Mouse (Mus musculus): ENCODE measurements around the gene Cilp. TPM values are rescaled to one million over a fixed set of nuclear protein-coding genes. Genes with fewer than 3 reads are reported as not detected.

Gene Cilp
- polyA plus RNA-seq, 1 experiment = 0.29 TPM

DNA sequence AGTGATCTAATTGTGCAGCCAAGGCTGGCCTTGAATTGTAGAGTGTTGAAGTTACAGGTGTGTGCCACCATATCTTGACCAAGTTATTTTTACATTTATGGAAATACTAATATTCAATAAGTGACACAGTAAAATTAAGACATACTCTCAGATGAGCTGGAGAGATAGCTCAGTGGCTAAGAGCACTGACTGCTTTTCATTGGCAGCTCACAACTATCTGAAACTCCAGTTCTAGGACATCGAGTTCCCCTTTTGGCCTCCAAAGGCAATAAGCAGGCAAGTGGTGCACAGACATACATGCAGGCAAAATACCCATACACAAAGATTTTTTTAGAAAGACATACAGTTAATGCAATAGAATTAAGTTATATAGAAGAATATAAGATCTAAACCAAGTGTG is 48.9 kb downstream of the Cilp start:
- H3K4me2 ChIP-seq (ENCODE audit: low read depth) = no peak overlapping the region

GRCm38 (mm10) chr9:65322255-65322900 is 57.4 kb downstream of the Cilp start:
- peaks cover 57% of the 10 kb centered on the region for H3K36me3 ChIP-seq (ENCODE audit: control insufficient read depth, insufficient read depth)
- H3K4me2 ChIP-seq (ENCODE audit: low read depth) = no peak overlapping the region
- no peak for TF ChIP-seq USF1 (IDR thresholded peaks at IDR 0.05; ENCODE audit: low read depth)
- TF ChIP-seq TCF12 (IDR thresholded peaks at IDR 0.05; ENCODE audit: insufficient read depth, poor library complexity, severe bottlenecking) = no peak
- no peak for TF ChIP-seq POLR2AphosphoS2 (IDR thresholded peaks at IDR 0.05; ENCODE audit: insufficient read length, low read depth)
- no peak for TF ChIP-seq MAX (IDR thresholded peaks at IDR 0.05; ENCODE audit: low read depth)
- no peak for TF ChIP-seq REST (IDR thresholded peaks at IDR 0.05; ENCODE audit: insufficient read depth, insufficient read length)
- TF ChIP-seq E2F4 (IDR thresholded peaks at IDR 0.05; ENCODE audit: insufficient read depth) = no peak
- TF ChIP-seq MYOD1 (IDR thresholded peaks at IDR 0.05; ENCODE audit: control insufficient read depth in 1 of 3, insufficient read length in 2 of 3, low read depth in 2 of 3) = no peak
- TF ChIP-seq TCF3 (IDR thresholded peaks at IDR 0.05; ENCODE audit: insufficient read length, low read depth) = no peak
- no peak for TF ChIP-seq SRF (IDR thresholded peaks at IDR 0.05; ENCODE audit: control insufficient read depth, insufficient read length, low read depth)
- no peaks in the 10 kb centered on the region for H3K79me2 ChIP-seq (ENCODE audit: control insufficient read depth, insufficient read depth)
- no peaks in the 10 kb centered on the region for H3K27me3 ChIP-seq (ENCODE audit: control insufficient read depth, insufficient read depth, insufficient read length)
- no peak overlapping the region for H3K4me3 ChIP-seq
- H3ac ChIP-seq (ENCODE audit: control insufficient read depth, insufficient read length) = no peak overlapping the region

More for the DNA sequence above, 48.9 kb downstream of the Cilp start:
- Histone ChIP-seq H3K4me3 (no peak overlapping the region), H3K27me3 (ENCODE audit: control insufficient read depth, insufficient read depth, insufficient read length) (no peaks in the 10 kb centered on the region), H3ac (ENCODE audit: control insufficient read depth, insufficient read length) (no peak overlapping the region), H3K36me3 (ENCODE audit: control insufficient read depth, insufficient read depth) (peaks cover 27% of the 10 kb centered on the region), H3K79me2 (ENCODE audit: control insufficient read depth, insufficient read depth) (no peaks in the 10 kb centered on the region)
- TF ChIP-seq CEBPB (IDR thresholded peaks at IDR 0.05; ENCODE audit: insufficient read depth, poor library complexity, severe bottlenecking) = no peak
- TF ChIP-seq USF1 (IDR thresholded peaks at IDR 0.05; ENCODE audit: low read depth) = no peak
- TF ChIP-seq SRF (IDR thresholded peaks at IDR 0.05; ENCODE audit: control insufficient read depth, insufficient read length, low read depth) = no peak
- no peak for TF ChIP-seq MYOD1 (IDR thresholded peaks at IDR 0.05; ENCODE audit: control insufficient read depth in 1 of 3, insufficient read length in 2 of 3, low read depth in 2 of 3)
- TF ChIP-seq TCF3 (IDR thresholded peaks at IDR 0.05; ENCODE audit: insufficient read length, low read depth) = no peak
- no peak for TF ChIP-seq MYOG (IDR thresholded peaks at IDR 0.05; ENCODE audit: control insufficient read depth in 1 of 3, insufficient read depth in 1 of 3, insufficient read length in 2 of 3, low read depth in 2 of 3)
- no peak for TF ChIP-seq POLR2AphosphoS2 (IDR thresholded peaks at IDR 0.05; ENCODE audit: insufficient read length, low read depth)
- TF ChIP-seq E2F4 (IDR thresholded peaks at IDR 0.05; ENCODE audit: insufficient read depth) = no peak
- TF ChIP-seq POLR2A (IDR thresholded peaks at IDR 0.05; ENCODE audit: insufficient read length, low read depth) = no peak
- no peak for TF ChIP-seq MAX (IDR thresholded peaks at IDR 0.05; ENCODE audit: low read depth)
- TF ChIP-seq TCF12 (IDR thresholded peaks at IDR 0.05; ENCODE audit: insufficient read depth, poor library complexity, severe bottlenecking) = no peak

DNA sequence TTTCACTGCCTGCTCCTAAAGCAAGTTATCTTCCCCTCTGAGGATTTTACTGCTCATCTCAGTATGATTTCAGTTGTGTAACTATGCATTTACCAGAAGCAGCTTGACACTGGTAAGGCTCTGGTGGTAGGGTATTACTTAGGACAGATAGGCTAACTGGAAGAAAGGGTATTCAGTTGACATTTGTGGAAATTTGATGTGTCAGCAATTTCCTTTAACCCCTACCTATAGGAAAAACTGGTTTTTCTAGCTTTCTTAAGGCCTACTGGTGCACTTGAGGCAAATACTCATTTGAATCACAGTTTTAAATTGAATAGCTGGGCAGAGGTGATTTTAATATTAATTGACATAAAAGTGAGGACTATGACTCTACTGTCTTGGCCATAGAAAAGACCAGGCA is 61.0 kb downstream of the Cilp start:
- Histone ChIP-seq H3K79me2 (ENCODE audit: control insufficient read depth, insufficient read depth) (no peaks in the 10 kb centered on the region), H3K27me3 (ENCODE audit: control insufficient read depth, insufficient read depth, insufficient read length) (no peaks in the 10 kb centered on the region), H3K36me3 (ENCODE audit: control insufficient read depth, insufficient read depth) (peaks cover 46% of the 10 kb centered on the region), H3K4me3 (no peak overlapping the region), H3K4me2 (ENCODE audit: low read depth) (no peak overlapping the region), H3ac (ENCODE audit: control insufficient read depth, insufficient read length) (no peak overlapping the region)
- TF ChIP-seq CEBPB (IDR thresholded peaks at IDR 0.05; ENCODE audit: insufficient read depth, poor library complexity, severe bottlenecking) (no peak), USF1 (IDR thresholded peaks at IDR 0.05; ENCODE audit: low read depth) (no peak), POLR2A (IDR thresholded peaks at IDR 0.05; ENCODE audit: insufficient read length, low read depth) (no peak), MYOD1 (IDR thresholded peaks at IDR 0.05; ENCODE audit: control insufficient read depth in 1 of 3, insufficient read length in 2 of 3, low read depth in 2 of 3) (no peak), TCF3 (IDR thresholded peaks at IDR 0.05; ENCODE audit: insufficient read length, low read depth) (no peak), SRF (IDR thresholded peaks at IDR 0.05; ENCODE audit: control insufficient read depth, insufficient read length, low read depth) (no peak), MYOG (IDR thresholded peaks at IDR 0.05; ENCODE audit: control insufficient read depth in 1 of 3, insufficient read depth in 1 of 3, insufficient read length in 2 of 3, low read depth in 2 of 3) (no peak), REST (IDR thresholded peaks at IDR 0.05; ENCODE audit: insufficient read depth, insufficient read length) (no peak), TCF12 (IDR thresholded peaks at IDR 0.05; ENCODE audit: insufficient read depth, poor library complexity, severe bottlenecking) (no peak), MAX (IDR thresholded peaks at IDR 0.05; ENCODE audit: low read depth) (no peak), POLR2AphosphoS2 (IDR thresholded peaks at IDR 0.05; ENCODE audit: insufficient read length, low read depth) (no peak), E2F4 (IDR thresholded peaks at IDR 0.05; ENCODE audit: insufficient read depth) (no peak)

GRCm38 (mm10) chr9:65327371-65327770 is 62.4 kb downstream of the Cilp start:
- Histone ChIP-seq H3K36me3 (ENCODE audit: control insufficient read depth, insufficient read depth) (peaks cover 38% of the 10 kb centered on the region), H3K4me3 (no peak overlapping the region), H3K4me2 (ENCODE audit: low read depth) (no peak overlapping the region), H3K79me2 (ENCODE audit: control insufficient read depth, insufficient read depth) (no peaks in the 10 kb centered on the region), H3K27me3 (ENCODE audit: control insufficient read depth, insufficient read depth, insufficient read length) (no peaks in the 10 kb centered on the region), H3ac (ENCODE audit: control insufficient read depth, insufficient read length) (no peak overlapping the region)
- TF ChIP-seq POLR2AphosphoS2 (IDR thresholded peaks at IDR 0.05; ENCODE audit: insufficient read length, low read depth) = no peak

Other genes starting within 250 kb of the Cilp start
- gene Hacd3, start 243.5 kb upstream of the Cilp start, polyA plus RNA-seq (2012; fragmentation: generic; extraction: Trizol) = 13.7 TPM
- gene Dpp8, start 232.8 kb upstream of the Cilp start, polyA plus RNA-seq (2012; fragmentation: generic; extraction: Trizol) = 24.4 TPM
- gene Igdcc4, start 163.7 kb upstream of the Cilp start, polyA plus RNA-seq (2012; fragmentation: generic; extraction: Trizol) = 9.4 TPM
- gene Igdcc3, start 124.0 kb upstream of the Cilp start, polyA plus RNA-seq (2012; fragmentation: generic; extraction: Trizol) = not detected
- gene Parp16, start 69.8 kb upstream of the Cilp start, polyA plus RNA-seq (2012; fragmentation: generic; extraction: Trizol) = 2.2 TPM
- gene Clpx, start 29.1 kb downstream of the Cilp start, polyA plus RNA-seq (2012; fragmentation: generic; extraction: Trizol) = 13.0 TPM
- gene Pdcd7, start 80.9 kb downstream of the Cilp start, polyA plus RNA-seq (2012; fragmentation: generic; extraction: Trizol) = 8.2 TPM
- 0.16 TPM for gene Ubap1l, start 95.9 kb downstream of the Cilp start, polyA plus RNA-seq (2012; fragmentation: generic; extraction: Trizol)
- gene Kbtbd13, start 126.5 kb downstream of the Cilp start, polyA plus RNA-seq (2012; fragmentation: generic; extraction: Trizol) = 0.31 TPM
- 0.11 TPM for gene Rasl12, start 133.3 kb downstream of the Cilp start, polyA plus RNA-seq (2012; fragmentation: generic; extraction: Trizol)
- gene Slc51b, start 157.8 kb downstream of the Cilp start, polyA plus RNA-seq (2012; fragmentation: generic; extraction: Trizol) = not detected
- gene Mtfmt, start 170.6 kb downstream of the Cilp start, polyA plus RNA-seq (2012; fragmentation: generic; extraction: Trizol) = 6.3 TPM
- 101 TPM for gene Spg21, start 195.8 kb downstream of the Cilp start, polyA plus RNA-seq (2012; fragmentation: generic; extraction: Trizol)

Measured in myocyte (in vitro differentiated cells).